Mouse (Mus musculus): Measurements from ENCODE around the gene Scn2b. TPM values are rescaled to one million over a fixed set of nuclear protein-coding genes. Genes with fewer than 3 reads are reported as not detected.

Gene Scn2b
- polyA plus RNA-seq, 1 experiment from 2014 or later = 9.2 TPM

DNA sequence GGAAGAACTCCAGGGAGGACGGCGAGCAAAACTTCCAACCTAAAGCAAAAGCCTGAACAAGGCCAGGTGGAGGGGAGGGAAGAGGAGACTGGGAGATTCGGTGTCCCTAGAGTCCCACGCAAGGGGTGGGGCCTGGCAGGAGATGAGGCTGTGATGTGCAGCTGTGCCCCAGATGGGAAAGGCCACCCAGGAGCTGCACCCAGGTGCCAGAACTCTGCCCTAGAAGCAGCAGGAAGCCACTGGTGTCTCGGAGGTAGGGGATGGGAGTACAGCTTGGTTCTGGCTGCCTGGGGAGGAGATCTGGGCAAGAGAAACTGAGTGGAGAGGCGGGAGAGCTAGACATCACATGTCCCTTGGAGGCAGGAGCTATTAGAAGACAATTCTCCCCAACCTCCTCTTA, 3.4 kb downstream of the Scn2b start:
- WGBS = 43% methylated on average over 6 of the region's 6 CpGs

DNA sequence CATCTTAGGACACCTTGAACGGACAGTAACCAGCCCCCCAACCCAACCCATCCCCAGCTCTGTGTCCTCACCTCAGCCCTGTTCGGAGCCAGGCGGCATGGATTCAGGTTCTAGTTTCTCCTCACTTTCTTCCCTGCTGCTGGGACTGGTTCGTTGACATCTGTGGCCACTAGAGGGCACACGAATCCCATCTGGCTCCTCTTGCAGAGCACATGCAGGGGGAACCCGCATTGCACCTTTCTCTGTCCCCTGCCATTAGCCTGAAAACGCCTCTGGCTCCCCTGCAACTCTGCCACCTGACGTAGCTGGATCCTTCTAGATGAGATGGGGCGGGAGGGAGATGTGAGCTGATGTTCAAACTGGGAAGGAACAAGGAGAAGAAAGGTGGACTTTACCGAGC, 4.2 kb downstream of the Scn2b start:
- Histone ChIP-seq H3K27ac (replicated peaks) (no peak overlapping the region), H3K9ac (peak overlapping the region; percentile 59), H3K9me3 (no peaks in the 10 kb centered on the region), H3K36me3 (peaks cover 17% of the 10 kb centered on the region), H3K27me3 (peaks cover 4% of the 10 kb centered on the region; the same call in 1 of the 2 replicates), H3K4me1 (replicated peaks) (peaks cover 33% of the 10 kb centered on the region), H3K4me3 (peak overlapping the region; percentile 18; the same call in 1 of the 2 replicates), H3K4me2 (peak overlapping the region; percentile 48)
- 3% methylated on average over 10 of the region's 10 CpGs for WGBS
- ATAC-seq (ENCODE audit: low read depth) = peak; percentile 76

More for the DNA sequence above, 3.4 kb downstream of the Scn2b start:
- Histone ChIP-seq H3K9ac (0 out of 2 replicates have a peak overlapping the region, but pooled peaks have one; percentile 14), H3K4me2 (no peak overlapping the region), H3K9me3 (no peaks in the 10 kb centered on the region), H3K4me1 (replicated peaks) (peaks cover 36% of the 10 kb centered on the region), H3K36me3 (peaks cover 9% of the 10 kb centered on the region), H3K27me3 (peaks cover 11% of the 10 kb centered on the region; the same call in 1 of the 2 replicates), H3K4me3 (no peak overlapping the region), H3K27ac (replicated peaks) (no peak overlapping the region)
- no peak for ATAC-seq (ENCODE audit: low read depth)

DNA sequence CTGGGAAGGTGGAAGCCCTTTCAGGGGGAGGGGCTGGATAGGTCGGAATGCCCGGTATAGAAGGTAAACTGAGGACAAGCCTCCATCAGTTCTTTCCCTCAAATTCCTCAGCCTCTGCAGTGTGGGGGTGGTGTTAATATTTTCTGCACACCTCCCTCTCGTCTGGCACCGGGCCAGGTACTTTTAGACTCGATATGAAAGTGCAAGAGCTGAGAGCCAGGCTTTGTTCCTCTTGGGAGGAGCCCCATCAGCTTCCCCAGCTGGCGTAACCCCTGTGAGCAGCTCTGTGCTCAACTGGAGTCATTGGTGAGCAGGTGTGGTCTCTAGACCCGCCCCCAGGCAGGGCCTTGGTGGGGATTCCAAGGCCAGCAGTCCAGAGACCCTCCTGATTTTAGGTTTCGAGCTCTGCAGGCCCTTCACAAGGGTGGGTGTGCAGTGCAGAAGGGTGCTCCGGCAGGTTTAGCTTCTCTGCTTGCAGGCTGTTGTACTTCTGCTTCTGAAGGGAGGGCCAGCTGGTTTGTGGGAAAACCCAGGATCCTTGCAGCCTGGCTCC, 4.7 kb downstream of the Scn2b start:
- no peaks in the 10 kb centered on the region for H3K27me3 ChIP-seq
- H3K36me3 ChIP-seq = peaks cover 20% of the 10 kb centered on the region
- peak overlapping the region; percentile 18; the same call in 1 of the 2 replicates for H3K4me3 ChIP-seq
- peak overlapping the region; percentile 48 for H3K4me2 ChIP-seq
- WGBS = 33% methylated on average over 9 of the region's 9 CpGs
- peak; percentile 20; the same call in 1 of the 2 replicates for ATAC-seq (ENCODE audit: low read depth)
- H3K9ac ChIP-seq = peak overlapping the region; percentile 59
- no peaks in the 10 kb centered on the region for H3K9me3 ChIP-seq
- H3K27ac ChIP-seq (replicated peaks) = no peak overlapping the region
- peaks cover 33% of the 10 kb centered on the region for H3K4me1 ChIP-seq (replicated peaks)

DNA sequence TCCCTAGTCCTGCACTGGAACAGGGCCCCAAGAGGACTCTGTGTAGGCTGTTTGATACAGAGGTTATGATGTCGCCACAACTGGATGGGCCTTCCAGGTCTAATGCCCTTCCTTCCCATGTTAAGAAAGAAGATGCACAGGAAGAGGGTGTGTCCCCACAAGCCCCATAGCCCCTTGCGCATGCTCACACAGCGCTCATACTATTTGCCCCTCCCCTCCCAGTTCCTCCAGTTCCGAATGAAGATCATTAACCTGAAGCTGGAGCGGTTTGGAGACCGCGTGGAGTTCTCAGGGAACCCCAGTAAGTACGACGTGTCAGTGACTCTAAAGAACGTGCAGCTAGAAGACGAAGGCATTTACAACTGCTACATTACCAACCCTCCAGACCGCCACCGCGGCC, 7.6 kb downstream of the Scn2b start:
- Histone ChIP-seq H3K36me3 (peaks cover 20% of the 10 kb centered on the region), H3K4me2 (no peak overlapping the region), H3K27me3 (no peaks in the 10 kb centered on the region), H3K27ac (replicated peaks) (no peak overlapping the region), H3K4me3 (no peak overlapping the region), H3K9ac (no peak overlapping the region), H3K9me3 (no peaks in the 10 kb centered on the region), H3K4me1 (replicated peaks) (peaks cover 18% of the 10 kb centered on the region)
- ATAC-seq (ENCODE audit: low read depth) = no peak
- 88% methylated on average over 14 of the region's 14 CpGs for WGBS

DNA sequence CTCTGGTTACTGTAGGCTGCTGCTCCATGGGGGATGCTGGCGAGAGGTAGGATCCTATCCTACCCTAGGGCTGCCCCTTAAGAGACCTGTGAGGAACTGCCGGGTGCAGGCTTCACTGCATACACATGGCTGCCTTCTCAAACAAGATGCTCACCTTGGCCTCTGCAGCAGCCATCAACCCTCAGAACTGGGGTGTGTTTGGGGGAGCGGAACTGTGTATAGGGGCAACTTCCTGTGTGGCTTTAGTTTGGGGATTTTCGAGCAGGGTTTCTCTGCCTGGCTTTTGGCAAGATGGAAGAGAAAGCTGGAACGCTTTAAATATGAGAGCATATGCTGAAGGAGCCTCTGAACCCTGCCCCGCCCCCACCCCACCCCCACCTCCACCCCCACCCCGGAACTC, 9.4 kb downstream of the Scn2b start:
- peaks cover 7% of the 10 kb centered on the region for H3K4me1 ChIP-seq (replicated peaks)
- no peak overlapping the region for H3K4me2 ChIP-seq
- no peak overlapping the region for H3K9ac ChIP-seq
- H3K27ac ChIP-seq (replicated peaks) = no peak overlapping the region
- H3K4me3 ChIP-seq = no peak overlapping the region
- H3K9me3 ChIP-seq = no peaks in the 10 kb centered on the region
- H3K36me3 ChIP-seq = peaks cover 20% of the 10 kb centered on the region
- H3K27me3 ChIP-seq = peaks cover under 1% of the 10 kb centered on the region; the same call in 1 of the 2 replicates
- WGBS = 64% methylated on average over 7 of the region's 7 CpGs
- no peak for ATAC-seq (ENCODE audit: low read depth)

DNA sequence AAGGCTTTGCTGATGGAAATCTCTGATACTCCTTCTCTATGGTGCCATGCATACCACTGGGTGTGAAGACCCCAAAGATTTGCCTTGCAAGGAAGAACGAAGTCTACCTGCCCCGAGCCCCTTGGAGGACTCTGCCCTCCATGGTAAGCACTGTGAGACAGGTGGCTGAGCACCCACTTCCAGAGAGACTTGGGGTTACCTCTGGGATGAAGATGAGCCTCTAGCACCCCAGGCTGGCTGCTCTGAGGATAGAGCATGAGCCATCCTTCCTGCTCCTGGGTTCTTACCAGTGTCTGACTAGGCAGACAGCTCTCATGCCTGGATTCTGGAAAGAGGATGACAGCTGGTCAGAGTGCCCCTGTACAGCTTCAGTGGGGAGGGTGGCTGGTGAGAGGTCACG, 12.5 kb downstream of the Scn2b start:
- Histone ChIP-seq H3K27me3 (peaks cover 22% of the 10 kb centered on the region), H3K9me3 (no peaks in the 10 kb centered on the region), H3K4me1 (replicated peaks) (no peaks in the 10 kb centered on the region), H3K36me3 (peaks cover 19% of the 10 kb centered on the region), H3K4me3 (no peak overlapping the region), H3K4me2 (no peak overlapping the region), H3K27ac (replicated peaks) (no peak overlapping the region), H3K9ac (no peak overlapping the region)
- WGBS = 75% methylated on average over 3 of the region's 3 CpGs
- no peak for ATAC-seq (ENCODE audit: low read depth)

DNA sequence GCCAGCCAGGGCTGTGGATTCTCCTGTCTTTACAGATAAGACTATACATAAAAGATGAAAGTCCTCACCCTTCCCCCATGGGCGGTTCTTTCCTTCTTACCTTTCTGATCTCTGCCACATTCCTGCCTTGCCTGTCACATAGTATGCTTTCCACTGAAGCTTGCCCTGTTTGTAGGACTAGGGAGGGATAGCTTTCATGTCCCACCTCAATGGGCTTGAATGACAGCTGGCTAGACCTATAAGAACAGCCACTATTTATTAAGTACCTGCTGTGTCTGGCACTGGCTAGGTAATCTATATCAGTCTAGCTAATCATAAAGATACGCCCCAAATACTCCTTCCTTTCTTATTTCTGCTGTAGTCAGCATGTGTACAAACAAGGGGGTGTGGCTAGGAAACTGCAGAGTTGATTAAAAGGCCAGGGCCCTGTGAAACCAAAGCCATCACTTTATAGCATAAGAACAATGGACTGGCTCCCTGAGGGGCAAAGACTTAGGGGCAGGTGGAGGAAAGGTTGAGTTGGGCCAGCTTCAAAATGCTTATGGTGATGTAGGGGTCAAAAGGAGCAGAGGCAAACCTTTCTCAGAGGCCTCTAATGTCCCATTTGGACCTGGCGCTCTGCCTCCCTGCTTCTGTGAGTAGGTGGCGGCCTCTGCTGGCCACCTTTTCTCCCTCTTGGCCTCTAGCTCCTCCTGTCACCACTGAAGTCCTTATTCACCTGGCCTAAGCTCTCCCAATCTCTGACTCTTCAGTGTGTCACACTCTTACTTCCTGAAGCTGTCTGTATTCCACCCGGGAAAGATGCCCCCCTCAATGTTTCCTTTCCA, 16.1 kb downstream of the Scn2b start:
- Histone ChIP-seq H3K27ac (replicated peaks) (no peak overlapping the region), H3K9me3 (no peaks in the 10 kb centered on the region), H3K4me3 (no peak overlapping the region), H3K36me3 (no peaks in the 10 kb centered on the region), H3K4me1 (replicated peaks) (peaks cover 12% of the 10 kb centered on the region), H3K9ac (no peak overlapping the region), H3K27me3 (peaks cover 57% of the 10 kb centered on the region), H3K4me2 (no peak overlapping the region)
- no peak for ATAC-seq (ENCODE audit: low read depth)
- WGBS = 23% methylated on average over 5 of the region's 5 CpGs

DNA sequence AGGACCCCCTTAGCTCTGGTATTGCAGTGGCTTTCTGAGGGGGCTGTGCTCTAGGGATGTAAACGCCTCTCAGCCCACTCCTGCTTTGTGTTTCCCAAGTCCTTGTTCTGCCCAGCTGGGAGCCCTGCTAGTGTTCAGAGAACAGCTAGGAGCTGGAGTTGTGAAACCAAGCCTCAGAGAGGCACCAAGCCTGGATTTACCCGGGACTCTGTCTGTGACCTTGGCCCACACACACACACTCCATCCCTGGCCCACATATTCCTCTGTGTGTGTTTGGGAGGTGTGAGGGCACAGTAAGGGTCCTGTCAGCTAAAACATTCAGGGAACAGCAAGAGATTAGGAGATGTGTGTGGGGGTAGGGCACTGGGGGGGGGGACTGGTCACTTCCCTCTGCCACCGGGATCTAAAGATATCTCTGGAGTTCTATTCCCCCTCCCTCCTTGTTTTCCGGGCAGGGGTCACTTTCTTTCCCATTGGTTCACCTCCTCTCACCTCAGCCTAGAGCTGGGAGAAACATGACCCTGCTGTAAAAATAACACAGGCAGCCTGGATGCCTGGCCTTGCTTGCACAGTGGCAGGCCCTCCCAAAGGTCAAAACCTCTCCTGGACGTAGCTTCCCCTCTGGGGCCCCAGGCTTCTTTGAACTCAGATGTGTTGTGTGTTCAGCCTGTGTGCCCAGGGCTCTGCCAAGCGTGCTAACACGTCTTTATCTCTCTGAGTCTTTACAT, 19.0 kb downstream of the Scn2b start:
- Histone ChIP-seq H3K4me3 (no peak overlapping the region), H3K4me1 (replicated peaks) (peaks cover 18% of the 10 kb centered on the region), H3K4me2 (no peak overlapping the region), H3K36me3 (no peaks in the 10 kb centered on the region), H3K27ac (replicated peaks) (no peak overlapping the region), H3K27me3 (peaks cover 86% of the 10 kb centered on the region), H3K9ac (no peak overlapping the region), H3K9me3 (no peaks in the 10 kb centered on the region)
- no peak for ATAC-seq (ENCODE audit: low read depth)
- 7% methylated on average over 7 of the region's 7 CpGs for WGBS

DNA sequence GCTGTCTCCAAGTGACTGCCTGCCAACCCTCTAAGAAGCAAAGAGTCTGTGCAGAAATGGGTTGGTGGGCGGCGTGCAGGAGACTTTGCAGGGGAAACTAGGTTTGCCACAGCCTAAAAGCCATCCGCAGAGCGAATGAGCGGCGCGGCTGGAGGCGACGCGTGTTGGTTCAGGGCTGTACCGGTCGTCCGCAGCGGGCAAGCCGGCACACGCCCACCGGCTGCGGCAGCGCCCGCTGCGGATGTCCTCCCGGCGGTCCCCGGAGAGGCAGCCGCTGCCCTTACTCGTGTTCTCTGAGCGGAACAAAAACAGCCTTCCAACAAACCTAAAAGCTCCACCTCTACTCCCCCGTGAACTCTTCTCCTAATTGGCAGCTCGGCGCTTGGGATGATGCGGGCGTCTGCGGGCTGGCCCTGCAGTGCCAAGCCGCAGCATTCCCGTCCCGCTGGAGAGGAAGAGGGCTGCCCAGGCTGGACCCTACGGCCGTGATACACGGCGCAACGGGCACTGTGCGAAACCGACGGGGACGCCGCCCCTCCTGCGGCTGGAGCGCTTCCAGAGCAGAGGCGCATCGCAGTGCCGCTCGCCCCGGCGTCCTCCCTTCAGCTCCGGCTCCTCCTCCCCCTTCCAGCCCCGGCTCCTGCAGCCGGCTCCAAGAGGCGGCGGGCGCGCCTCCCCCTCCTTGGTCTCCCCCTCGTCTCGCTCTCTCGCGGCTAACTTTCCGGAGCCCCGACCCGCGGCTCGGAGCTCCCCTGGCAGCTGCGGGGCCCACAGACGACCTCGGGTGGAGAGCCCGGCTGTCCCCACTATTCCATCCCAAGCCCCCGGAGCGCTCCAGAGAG, 20.8 kb downstream of the Scn2b start, which contains the start of gene Scn4b:
Gene Scn4b, plus strand, starts transcription at position 205 of the 842 bp plus-strand sequence.
- Histone ChIP-seq H3K9me3 (no peaks in the 10 kb centered on the region), H3K27ac (replicated peaks) (no peak within 1 kb of the TSS), H3K27me3 (peaks cover 98% of the 10 kb centered on the region), H3K4me2 (peak within 1 kb of the TSS; percentile 92), H3K9ac (peak within 1 kb of the TSS; percentile 65), H3K4me1 (replicated peaks) (peaks cover 18% of the 10 kb centered on the region), H3K4me3 (peak within 1 kb of the TSS; percentile 51), H3K36me3 (no peaks in the 10 kb centered on the region)
- ATAC-seq (ENCODE audit: low read depth) = peak; percentile 65
- under 1% methylated on average over 76 of the region's 76 CpGs for WGBS

DNA sequence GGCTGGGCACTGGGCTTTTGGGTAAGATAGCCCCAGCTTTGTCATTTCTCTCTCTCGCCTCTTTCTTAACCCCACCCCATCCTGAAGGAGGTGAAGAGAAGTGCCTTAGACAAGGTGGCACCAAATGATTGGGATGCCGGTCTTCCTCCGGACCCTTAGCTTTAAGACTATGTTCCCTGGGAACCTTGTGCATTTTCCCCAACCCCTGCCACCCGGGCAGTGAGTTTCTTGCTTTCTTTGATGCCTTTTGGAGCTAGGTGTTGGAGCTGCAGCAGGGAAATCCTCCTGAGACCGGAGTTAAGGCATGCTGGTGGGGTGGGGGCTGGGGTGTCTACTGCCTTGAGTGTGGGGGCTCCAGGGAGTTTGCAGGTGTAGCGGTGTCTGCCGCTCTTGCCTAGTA, 21.5 kb downstream of the Scn2b start:
- H3K9me3 ChIP-seq = no peaks in the 10 kb centered on the region
- peaks cover 18% of the 10 kb centered on the region for H3K4me1 ChIP-seq (replicated peaks)
- no peak overlapping the region for H3K27ac ChIP-seq (replicated peaks)
- peak overlapping the region; percentile 92 for H3K4me2 ChIP-seq
- no peaks in the 10 kb centered on the region for H3K36me3 ChIP-seq
- H3K27me3 ChIP-seq = peaks cover 98% of the 10 kb centered on the region
- WGBS = 6% methylated on average over 7 of the region's 7 CpGs
- peak overlapping the region; percentile 51 for H3K4me3 ChIP-seq
- ATAC-seq (ENCODE audit: low read depth) = no peak
- peak overlapping the region; percentile 65 for H3K9ac ChIP-seq

DNA sequence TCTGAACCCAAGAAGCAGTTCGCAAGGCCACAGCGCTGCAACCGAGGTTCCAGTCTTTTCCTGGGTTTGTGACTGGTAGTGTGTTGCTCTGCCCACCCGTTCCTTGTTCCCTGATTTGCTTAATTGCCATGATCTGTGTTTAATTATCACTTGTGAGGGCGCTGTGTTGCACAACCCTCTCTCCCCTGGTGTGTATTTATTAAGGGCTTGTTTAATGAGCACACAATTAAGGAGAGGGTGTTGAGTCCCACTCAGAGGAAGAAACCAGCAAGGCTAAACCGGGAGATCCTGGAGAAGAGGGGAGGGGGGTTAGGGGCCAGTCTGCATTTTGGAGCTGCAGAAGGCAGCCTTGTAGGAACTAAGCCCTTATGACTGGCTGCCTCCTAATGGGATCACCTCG, 23.4 kb downstream of the Scn2b start:
- no peak overlapping the region for H3K27ac ChIP-seq (replicated peaks)
- ATAC-seq (ENCODE audit: low read depth) = no peak
- no peak overlapping the region for H3K4me3 ChIP-seq
- no peaks in the 10 kb centered on the region for H3K36me3 ChIP-seq
- no peak overlapping the region for H3K4me2 ChIP-seq
- H3K4me1 ChIP-seq (replicated peaks) = peaks cover 28% of the 10 kb centered on the region
- no peak overlapping the region for H3K9ac ChIP-seq
- WGBS = 48% methylated on average over 7 of the region's 7 CpGs
- peaks cover 98% of the 10 kb centered on the region for H3K27me3 ChIP-seq
- H3K9me3 ChIP-seq = no peaks in the 10 kb centered on the region

Measured in neural tube, embryonic 13.5 days (tissue).